Mouse (Mus musculus) neural tube, embryonic 14.5 days (tissue): Measurements from ENCODE around the gene Zfp385b. TPM values are rescaled to one million over a fixed set of nuclear protein-coding genes. Genes with fewer than 3 reads are reported as not detected.

Experiments
- ATAC-seq: fragments of 200-750 bp; cut with Nextera tagmentation; 2 replicates; pipeline ENCODE4 v1.8.0; 2017; ENCODE audit warnings: low read depth, mild to moderate bottlenecking, moderate TSS enrichment, moderate library complexity
- H3K27ac ChIP-seq: fragments of 300-500 bp; sonication (generic); 2 replicates; pipeline ENCODE4 v1.5.1; 2014; ENCODE audit warnings: low read depth, mild to moderate bottlenecking, control low read depth, low read length, moderate library complexity, mixed read lengths
- H3K27me3 ChIP-seq: fragments of 300-500 bp; sonication (generic); 2 replicates; pipeline ENCODE4 v1.6.1; 2014; ENCODE audit warnings: low read length; ENCODE audit not compliant: control insufficient read depth, insufficient read depth
- H3K36me3 ChIP-seq: fragments of 300-500 bp; sonication (generic); 2 replicates; pipeline ENCODE4 v1.6.1; 2014; ENCODE audit warnings: low read length, mixed read lengths; ENCODE audit not compliant: control insufficient read depth, insufficient read depth
- H3K4me1 ChIP-seq: fragments of 300-500 bp; sonication (generic); 2 replicates; pipeline ENCODE4 v1.6.1; 2014; ENCODE audit warnings: low read length; ENCODE audit not compliant: control insufficient read depth, insufficient read depth
- H3K4me2 ChIP-seq: fragments of 300-500 bp; sonication (generic); 2 replicates; pipeline ENCODE4 v1.6.1; 2014; ENCODE audit warnings: mild to moderate bottlenecking, low read depth, low read length, control low read depth
- H3K4me3 ChIP-seq: fragments of 300-500 bp; sonication (generic); 2 replicates; pipeline ENCODE4 v1.5.1; 2014; ENCODE audit warnings: low read depth, low read length, control low read depth, mixed read lengths
- H3K9ac ChIP-seq: fragments of 300-500 bp; sonication (generic); replicated peaks from 2 replicates; pipeline ENCODE4 v1.6.1; 2014; ENCODE audit warnings: low read depth, mild to moderate bottlenecking, control low read depth, low read length, mixed read lengths
- H3K9me3 ChIP-seq: fragments of 300-500 bp; sonication (generic); 2 replicates; pipeline ENCODE4 v1.6.1; 2016; ENCODE audit warnings: low read length; ENCODE audit not compliant: control insufficient read depth
- whole genome bisulfite sequencing: fragments of 180-500 bp; shearing (Covaris S2); extraction: QIAGEN DNeasy Blood & Tissue Kit; methylation state at CpG from one replicate; pipeline ENCODE4 v1.1.7; 2014; 5-methylcytosine and 5-hydroxymethylcytosine counted together
- polyA plus RNA-seq: library from polyadenylated mRNA; unstranded; fragments of >200 nt; fragmentation: Nextera tagmentation; extraction: Ambion mirVana; gene quantifications from 2 replicates; pipeline ENCODE4 v1.2.1, GENCODE M21; 2014

Zfp385b gene
- polyA plus RNA-seq, 1 experiment from 2014 or later, result 18.4 TPM

DNA sequence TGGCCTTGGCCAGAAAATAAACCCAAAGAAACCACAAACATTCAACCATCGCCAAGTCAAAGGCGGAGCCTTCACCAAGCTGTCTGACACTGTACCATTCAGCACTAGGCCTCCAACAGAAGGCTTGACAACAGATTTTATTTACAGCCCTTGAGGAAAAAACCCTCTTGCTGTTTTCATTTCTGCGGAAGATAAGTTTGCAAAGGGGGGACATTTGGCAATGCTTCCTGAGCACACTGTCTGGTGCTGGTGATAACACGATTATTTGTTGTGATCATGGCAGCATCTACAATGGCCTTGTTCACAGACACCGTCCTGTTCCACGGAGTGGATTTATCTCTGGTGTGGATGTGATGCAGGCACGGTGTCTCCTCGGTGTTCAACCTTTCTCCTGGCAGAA is 317.0 kb downstream of the Zfp385b start:
- WGBS, result 74% methylated on average over 8 of the region's 8 CpGs
- no peaks in the 10 kb centered on the region for H3K27me3 ChIP-seq
- no peak overlapping the region for H3K4me3 ChIP-seq
- no peaks in the 10 kb centered on the region for H3K36me3 ChIP-seq
- H3K4me2 ChIP-seq, result no peak overlapping the region
- ATAC-seq, result no peak
- H3K27ac ChIP-seq, result no peak overlapping the region
- no peaks in the 10 kb centered on the region for H3K9me3 ChIP-seq
- 0 out of 2 replicates have a peak, but pooled peaks cover 3% of the 10 kb centered on the region for H3K4me1 ChIP-seq
- H3K9ac ChIP-seq, result no peak overlapping the region

DNA sequence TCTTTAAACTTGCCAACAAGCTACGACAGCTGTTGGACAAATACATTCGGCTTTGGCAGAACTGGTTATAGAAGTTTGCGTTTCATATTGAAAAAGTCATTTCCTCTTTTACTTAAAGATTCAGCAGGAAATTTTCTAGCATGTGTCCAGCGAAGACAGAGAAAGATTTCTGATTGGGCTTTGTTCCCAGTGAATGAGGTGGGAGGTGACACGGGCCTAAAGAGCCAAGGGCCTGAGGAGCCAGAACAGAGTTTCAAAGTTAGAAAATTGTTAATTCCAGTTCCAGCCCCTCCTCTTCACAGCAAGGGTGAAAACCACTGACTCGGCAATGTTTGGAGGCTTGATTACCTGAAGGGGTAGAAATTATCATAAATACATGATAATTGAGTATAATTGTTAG is 319.0 kb downstream of the Zfp385b start:
- Histone ChIP-seq H3K9me3 (no peaks in the 10 kb centered on the region), H3K36me3 (no peaks in the 10 kb centered on the region)
- WGBS, result 65% methylated on average over 6 of the region's 6 CpGs

GRCm38 (mm10) chr2:77498379-77498778 is 321.1 kb downstream of the Zfp385b start:
- H3K4me2 ChIP-seq, result no peak overlapping the region
- H3K27ac ChIP-seq, result no peak overlapping the region
- WGBS, result 84% methylated on average over 4 of the region's 4 CpGs
- no peaks in the 10 kb centered on the region for H3K4me1 ChIP-seq
- no peaks in the 10 kb centered on the region for H3K27me3 ChIP-seq
- no peak for ATAC-seq
- H3K4me3 ChIP-seq, result no peak overlapping the region
- no peak overlapping the region for H3K9ac ChIP-seq
- no peaks in the 10 kb centered on the region for H3K36me3 ChIP-seq
- H3K9me3 ChIP-seq, result no peaks in the 10 kb centered on the region

More for the DNA sequence above, 319.0 kb downstream of the Zfp385b start:
- Histone ChIP-seq H3K27me3 (no peaks in the 10 kb centered on the region), H3K27ac (no peak overlapping the region), H3K9ac (no peak overlapping the region), H3K4me3 (no peak overlapping the region), H3K4me1 (no peaks in the 10 kb centered on the region), H3K4me2 (no peak overlapping the region)
- no peak for ATAC-seq

DNA sequence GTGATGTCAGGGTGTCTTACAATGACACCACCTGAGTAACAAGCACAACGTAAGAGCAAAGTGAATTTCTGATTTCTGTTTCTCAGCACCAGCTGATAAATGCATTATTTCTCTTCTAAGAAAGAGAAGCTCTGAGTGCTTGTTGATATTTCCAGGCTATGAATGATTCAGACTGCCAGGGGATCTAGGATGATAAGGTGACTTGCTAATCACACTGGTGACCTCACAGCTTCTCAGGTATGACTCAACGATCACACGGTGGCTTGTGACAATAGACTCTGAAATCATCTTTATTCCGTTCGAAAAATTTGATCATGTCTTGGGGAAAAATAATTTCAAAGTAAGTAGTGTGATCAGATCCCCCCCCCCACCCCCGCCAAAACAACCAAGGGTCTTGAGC is 321.5 kb downstream of the Zfp385b start:
- Histone ChIP-seq H3K4me3 (no peak overlapping the region), H3K27ac (no peak overlapping the region), H3K27me3 (no peaks in the 10 kb centered on the region), H3K9me3 (no peaks in the 10 kb centered on the region), H3K4me1 (no peaks in the 10 kb centered on the region), H3K4me2 (no peak overlapping the region), H3K36me3 (no peaks in the 10 kb centered on the region), H3K9ac (no peak overlapping the region)
- ATAC-seq, result no peak
- WGBS, result 94% methylated on average over 6 of the region's 6 CpGs

GRCm38 (mm10) chr2:77496071-77496470 is 323.4 kb downstream of the Zfp385b start:
- ATAC-seq, result no peak
- Histone ChIP-seq H3K27me3 (no peaks in the 10 kb centered on the region), H3K9ac (no peak overlapping the region), H3K9me3 (no peaks in the 10 kb centered on the region), H3K27ac (no peak overlapping the region), H3K4me1 (no peaks in the 10 kb centered on the region), H3K4me3 (no peak overlapping the region), H3K4me2 (no peak overlapping the region), H3K36me3 (no peaks in the 10 kb centered on the region)
- WGBS, result 93% methylated on average over 7 of the region's 7 CpGs

DNA sequence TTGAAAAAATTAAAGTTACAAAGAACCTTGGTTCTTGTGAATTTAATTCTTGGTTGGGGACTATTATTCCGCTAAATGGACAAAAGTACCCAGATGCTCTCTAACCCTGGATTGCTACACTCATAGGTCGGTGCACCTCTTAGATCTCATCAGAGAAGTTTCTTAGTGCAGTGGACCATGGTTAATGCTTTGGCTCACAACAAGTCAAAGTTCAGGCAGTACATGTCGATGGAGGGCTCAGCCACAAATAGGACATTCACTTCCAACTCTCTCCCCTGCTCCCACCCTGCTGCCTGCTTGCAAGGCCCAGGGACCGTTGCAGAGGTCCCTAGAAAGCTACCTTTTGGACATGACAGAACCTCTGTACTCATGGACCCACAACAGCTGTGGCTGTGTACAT is 324.1 kb downstream of the Zfp385b start:
- Histone ChIP-seq H3K9me3 (no peaks in the 10 kb centered on the region), H3K36me3 (no peaks in the 10 kb centered on the region), H3K4me3 (no peak overlapping the region), H3K27ac (no peak overlapping the region), H3K27me3 (no peaks in the 10 kb centered on the region), H3K9ac (no peak overlapping the region), H3K4me2 (no peak overlapping the region), H3K4me1 (no peaks in the 10 kb centered on the region)
- ATAC-seq, result no peak
- 81% methylated on average over 4 of the region's 4 CpGs for WGBS

DNA sequence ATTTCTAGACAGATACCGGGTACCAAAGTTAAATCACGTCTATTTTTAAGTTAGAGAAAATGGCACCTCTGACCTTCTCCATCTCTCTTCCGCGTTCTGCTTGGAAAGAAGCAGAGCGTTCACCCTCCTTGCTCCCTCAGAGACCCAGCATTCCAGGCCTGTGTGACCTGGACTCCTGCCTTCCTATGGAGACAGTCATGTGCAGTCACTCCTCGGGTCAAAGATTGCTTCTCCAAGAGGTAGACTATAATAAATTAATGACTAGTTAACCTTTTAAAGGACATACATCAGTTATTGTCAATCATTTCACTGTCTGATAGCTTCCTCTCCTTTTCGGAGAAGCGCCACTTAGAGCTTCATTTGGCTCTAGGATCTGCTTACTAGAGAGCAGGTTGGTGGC is 325.7 kb downstream of the Zfp385b start:
- ATAC-seq, result no peak
- no peaks in the 10 kb centered on the region for H3K4me1 ChIP-seq
- H3K9me3 ChIP-seq, result no peaks in the 10 kb centered on the region
- H3K27ac ChIP-seq, result no peak overlapping the region
- H3K27me3 ChIP-seq, result no peaks in the 10 kb centered on the region
- no peak overlapping the region for H3K4me2 ChIP-seq
- H3K36me3 ChIP-seq, result no peaks in the 10 kb centered on the region
- no peak overlapping the region for H3K4me3 ChIP-seq
- no peak overlapping the region for H3K9ac ChIP-seq
- WGBS, result 95% methylated on average over 8 of the region's 8 CpGs

DNA sequence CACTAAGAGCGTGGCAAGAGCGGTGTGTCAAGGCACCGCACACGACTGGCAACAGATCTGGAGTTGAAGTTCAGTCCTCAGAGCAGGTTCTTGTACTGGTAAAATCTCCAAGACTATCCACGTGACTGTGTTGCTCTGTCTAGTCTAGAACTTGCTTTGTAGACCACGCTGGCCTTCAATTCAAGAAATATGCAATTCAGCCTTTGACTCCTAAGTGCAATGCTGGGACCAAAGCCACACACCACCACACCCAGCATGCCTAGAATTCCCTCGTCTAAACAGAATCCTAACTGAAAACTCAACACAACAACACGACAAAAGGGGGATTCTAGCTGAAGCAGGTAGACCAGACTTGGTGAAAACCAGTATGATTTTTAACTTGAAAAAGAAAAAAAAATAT is 332.3 kb downstream of the Zfp385b start:
- Histone ChIP-seq H3K9me3 (no peaks in the 10 kb centered on the region), H3K27ac (no peak overlapping the region), H3K9ac (no peak overlapping the region), H3K27me3 (no peaks in the 10 kb centered on the region), H3K4me1 (no peaks in the 10 kb centered on the region), H3K4me3 (no peak overlapping the region), H3K36me3 (no peaks in the 10 kb centered on the region), H3K4me2 (no peak overlapping the region)
- WGBS, result 94% methylated on average over 8 of the region's 8 CpGs
- no peak for ATAC-seq

- no peak overlapping the region for H3K27ac ChIP-seq
- H3K4me3 ChIP-seq, result no peak overlapping the region
- no peak for ATAC-seq
- no peaks in the 10 kb centered on the region for H3K9me3 ChIP-seq
- H3K36me3 ChIP-seq, result no peaks in the 10 kb centered on the region
- H3K4me2 ChIP-seq, result no peak overlapping the region
- 95% methylated on average over 10 of the region's 10 CpGs for WGBS
- no peaks in the 10 kb centered on the region for H3K4me1 ChIP-seq
- H3K9ac ChIP-seq, result no peak overlapping the region
- no peaks in the 10 kb centered on the region for H3K27me3 ChIP-seq
Observed at GRCm38 (mm10) chr2:77481274-77481673, 338.2 kb downstream of the Zfp385b start.

DNA sequence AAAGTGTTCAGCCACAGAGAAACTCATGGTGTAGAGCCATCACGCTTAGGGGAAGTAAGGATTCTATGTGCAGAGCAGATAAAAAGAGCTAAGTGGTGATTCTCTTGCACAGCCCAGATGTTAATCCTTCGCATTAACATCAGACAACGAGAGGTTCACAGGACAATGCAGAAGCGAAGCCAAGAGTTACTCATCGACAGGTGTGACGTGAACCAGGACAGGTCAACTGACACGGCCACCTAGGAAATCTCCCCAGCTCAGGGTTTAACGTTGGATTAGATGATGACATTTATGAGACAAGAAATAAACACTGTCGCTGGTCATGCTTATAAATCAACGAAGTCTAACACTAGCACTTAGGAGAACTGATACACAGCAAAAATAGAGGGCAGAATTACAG is 341.9 kb downstream of the Zfp385b start:
- no peaks in the 10 kb centered on the region for H3K9me3 ChIP-seq
- no peak for ATAC-seq
- no peak overlapping the region for H3K4me2 ChIP-seq
- 88% methylated on average over 10 of the region's 10 CpGs for WGBS
- no peaks in the 10 kb centered on the region for H3K27me3 ChIP-seq
- H3K27ac ChIP-seq, result no peak overlapping the region
- H3K36me3 ChIP-seq, result no peaks in the 10 kb centered on the region
- no peak overlapping the region for H3K4me3 ChIP-seq
- no peak overlapping the region for H3K9ac ChIP-seq
- H3K4me1 ChIP-seq, result no peaks in the 10 kb centered on the region
